Mouse (Mus musculus): ENCODE data around the gene Rpl28. TPM values are rescaled to one million over a fixed set of nuclear protein-coding genes. Genes with fewer than 3 reads are reported as not detected.

Rpl28 gene
- total and polyA plus RNA-seq, 3 experiments = 269 to 2,603 (median 526) TPM

- no peak for TF ChIP-seq MAZ (IDR thresholded peaks at IDR 0.05; ENCODE audit: low read depth, low read length)
- no peak for TF ChIP-seq HCFC1 (IDR thresholded peaks at IDR 0.05; ENCODE audit: low read depth, low read length)
- TF ChIP-seq MYC (IDR thresholded peaks at IDR 0.05; ENCODE audit: low read depth, low read length) = no peak
- no peak for TF ChIP-seq ELF1 (IDR thresholded peaks at IDR 0.05; ENCODE audit: low read depth, low read length)
- no peak for TF ChIP-seq CHD1 (IDR thresholded peaks at IDR 0.05; ENCODE audit: low read depth, low read length)
- no peak for TF ChIP-seq MXI1 (IDR thresholded peaks at IDR 0.05; ENCODE audit: low read depth, low read length)
- no peak for TF ChIP-seq UBTF (IDR thresholded peaks at IDR 0.05; ENCODE audit: low read depth, low read length)
- no peak for TF ChIP-seq USF1 (IDR thresholded peaks at IDR 0.05; ENCODE audit: low read depth, low read length)
- no peak for TF ChIP-seq GABPA (IDR thresholded peaks at IDR 0.05; ENCODE audit: insufficient replicate concordance, low read depth, low read length)
- TF ChIP-seq ZMIZ1 (IDR thresholded peaks at IDR 0.05; ENCODE audit: low read depth, low read length) = no peak
- TF ChIP-seq NRF1 (IDR thresholded peaks at IDR 0.05; ENCODE audit: low read depth, low read length) = no peak
- TF ChIP-seq NELFE (IDR thresholded peaks at IDR 0.05; ENCODE audit: low read depth, low read length) = no peak
- TF ChIP-seq JUND (conservative IDR thresholded peaks at IDR 0.05; ENCODE audit: low read depth, low read length) = no peak
- TF ChIP-seq POLR2AphosphoS2 (IDR thresholded peaks at IDR 0.05; ENCODE audit: low read depth, low read length) = no peak
- TF ChIP-seq SIN3A (IDR thresholded peaks at IDR 0.05; ENCODE audit: low read length) = no peak
- no peak for TF ChIP-seq MAX (IDR thresholded peaks at IDR 0.05; ENCODE audit: low read length)
- no peak for TF ChIP-seq POLR2A (IDR thresholded peaks at IDR 0.05; ENCODE audit: low read depth, low read length)
- DNase-seq (ENCODE audit: extremely low read depth) = no peak
- no peaks in the 10 kb centered on the region for H3K9me3 ChIP-seq (replicated peaks; ENCODE audit: low read length)
- H3K4me1 ChIP-seq (ENCODE audit: control insufficient read depth in 1 of 2, insufficient read depth in 2 of 2) = no peaks in the 10 kb centered on the region
- H3K79me2 ChIP-seq (replicated peaks; ENCODE audit: control insufficient read depth, extremely low read depth, insufficient read depth, poor library complexity, severe bottlenecking) = no peaks in the 10 kb centered on the region
- peaks cover 81% of the 10 kb centered on the region for H3K27me3 ChIP-seq (replicated peaks)
- H3K36me3 ChIP-seq (replicated peaks in 1 of 2; ENCODE audit: control insufficient read depth in 1 of 2, insufficient read depth in 1 of 2, low read length in 1 of 2) = no peaks in the 10 kb centered on the region
- no peak overlapping the region for H3K27ac ChIP-seq (ENCODE audit: insufficient read depth, low read depth)
- dilution Hi-C loops (cut with MboI; ENCODE audit: extremely low pct_ligation_motif_present, extremely low pct_unique_long_range_greater_than_20kb, low sequenced_read_pairs) (no loop called here), in situ Hi-C loops (cut with MboI; ENCODE audit: low pct_ligation_motif_present, low pct_unique_long_range_greater_than_20kb, low sequenced_read_pairs) (no loop called here)
- no peak overlapping the region for H3K9ac ChIP-seq (ENCODE audit: insufficient read depth, low read depth)
- H3K4me3 ChIP-seq (replicated peaks in 1 of 3; ENCODE audit: low read depth in 2 of 3, low read length in 2 of 3, poor library complexity in 1 of 3) = no peak overlapping the region
- no peak overlapping the region for H3K4me2 ChIP-seq (ENCODE audit: insufficient read depth, low read depth, poor library complexity, severe bottlenecking)
Measured at GRCm38 (mm10) chr7:4836351-4836792, 43.7 kb downstream of the Rpl28 start.

GRCm38 (mm10) chr7:4837639-4838038, 45.0 kb downstream of the Rpl28 start:
- no peak overlapping the region for H3K27ac ChIP-seq (ENCODE audit: insufficient read depth, low read depth)
- H3K36me3 ChIP-seq (replicated peaks in 1 of 2; ENCODE audit: control insufficient read depth in 1 of 2, insufficient read depth in 1 of 2, low read length in 1 of 2) = no peaks in the 10 kb centered on the region
- H3K9me3 ChIP-seq (replicated peaks; ENCODE audit: low read length) = no peaks in the 10 kb centered on the region
- no peak for DNase-seq (ENCODE audit: extremely low read depth)
- TF ChIP-seq ZNF384 (IDR thresholded peaks at IDR 0.05; ENCODE audit: low read depth, low read length) (no peak), BHLHE40 (IDR thresholded peaks at IDR 0.05; ENCODE audit: low read depth, low read length) (no peak), MEF2A (IDR thresholded peaks at IDR 0.05; ENCODE audit: borderline replicate concordance, low read depth, low read length) (no peak), KAT2A (IDR thresholded peaks at IDR 0.05; ENCODE audit: insufficient replicate concordance, low read length) (no peak), ZMIZ1 (IDR thresholded peaks at IDR 0.05; ENCODE audit: low read depth, low read length) (no peak), TBP (conservative IDR thresholded peaks at IDR 0.05; ENCODE audit: low read depth, low read length) (no peak), ETS1 (conservative IDR thresholded peaks at IDR 0.05; ENCODE audit: low read depth, low read length) (no peak), UBTF (IDR thresholded peaks at IDR 0.05; ENCODE audit: low read depth, low read length) (no peak), EP300 (IDR thresholded peaks at IDR 0.05; ENCODE audit: low read length) (no peak)
- H3K27me3 ChIP-seq (replicated peaks) = peaks cover 81% of the 10 kb centered on the region
- H3K4me2 ChIP-seq (ENCODE audit: insufficient read depth, low read depth, poor library complexity, severe bottlenecking) = no peak overlapping the region
- no peak overlapping the region for H3K9ac ChIP-seq (ENCODE audit: insufficient read depth, low read depth)
- H3K4me1 ChIP-seq (ENCODE audit: control insufficient read depth in 1 of 2, insufficient read depth in 2 of 2) = peaks cover 4 to 5% of the 10 kb centered on the region in 2 experiments
- dilution Hi-C loops (cut with MboI; ENCODE audit: extremely low pct_ligation_motif_present, extremely low pct_unique_long_range_greater_than_20kb, low sequenced_read_pairs) = no loop called here
- no peaks in the 10 kb centered on the region for H3K79me2 ChIP-seq (replicated peaks; ENCODE audit: control insufficient read depth, extremely low read depth, insufficient read depth, poor library complexity, severe bottlenecking)
- in situ Hi-C loops (cut with MboI; ENCODE audit: low pct_ligation_motif_present, low pct_unique_long_range_greater_than_20kb, low sequenced_read_pairs) = no loop called here
- no peak overlapping the region for H3K4me3 ChIP-seq (replicated peaks in 1 of 3; ENCODE audit: low read depth in 2 of 3, low read length in 2 of 3, poor library complexity in 1 of 3)

All from CH12.LX (cell line).